Mouse (Mus musculus): ENCODE results near the gene Fmnl3. TPM values are rescaled to one million over a fixed set of nuclear protein-coding genes. Genes with fewer than 3 reads are reported as not detected.

The Fmnl3 gene
- polyA plus RNA-seq, 1 experiment = 13.7 TPM

GRCm38 (mm10) chr15:99403159-99403889 lies 33.0 kb upstream of the Fmnl3 start:
- Histone ChIP-seq H3K4me1 (ENCODE audit: control insufficient read depth, insufficient read depth, low read length) (peaks cover 7% of the 10 kb centered on the region), H3K27ac (ENCODE audit: insufficient read depth, low read length) (no peak overlapping the region), H3K4me3 (ENCODE audit: insufficient read depth, low read length) (no peak overlapping the region)
- TF ChIP-seq CTCF (IDR thresholded peaks at IDR 0.05; ENCODE audit: extremely low read depth, insufficient read depth, low read length) = no peak

- H3K27ac ChIP-seq (ENCODE audit: insufficient read depth, low read length) = no peak overlapping the region
- H3K4me1 ChIP-seq (ENCODE audit: control insufficient read depth, insufficient read depth, low read length) = peaks cover 7% of the 10 kb centered on the region
- TF ChIP-seq CTCF (IDR thresholded peaks at IDR 0.05; ENCODE audit: extremely low read depth, insufficient read depth, low read length) (no peak), POLR2A (IDR thresholded peaks at IDR 0.05; ENCODE audit: extremely low read depth, insufficient read depth, low read length) (no peak)
- no peak overlapping the region for H3K4me3 ChIP-seq (ENCODE audit: insufficient read depth, low read length)
Measured at GRCm38 (mm10) chr15:99400602-99401001, 30.3 kb upstream of the Fmnl3 start.

GRCm38 (mm10) chr15:99399503-99400245 lies 29.4 kb upstream of the Fmnl3 start:
- H3K27ac ChIP-seq (ENCODE audit: insufficient read depth, low read length) = no peak overlapping the region

GRCm38 (mm10) chr15:99397622-99398021 lies 27.3 kb upstream of the Fmnl3 start:
- Histone ChIP-seq H3K4me1 (ENCODE audit: control insufficient read depth, insufficient read depth, low read length) (peaks cover 13% of the 10 kb centered on the region), H3K4me3 (ENCODE audit: insufficient read depth, low read length) (no peak overlapping the region), H3K27ac (ENCODE audit: insufficient read depth, low read length) (no peak overlapping the region)
- no peak for TF ChIP-seq CTCF (IDR thresholded peaks at IDR 0.05; ENCODE audit: extremely low read depth, insufficient read depth, low read length)
- no peak for TF ChIP-seq POLR2A (IDR thresholded peaks at IDR 0.05; ENCODE audit: extremely low read depth, insufficient read depth, low read length)

More at GRCm38 (mm10) chr15:99399503-99400245, 29.4 kb upstream of the Fmnl3 start:
- H3K4me1 ChIP-seq (ENCODE audit: control insufficient read depth, insufficient read depth, low read length) = peaks cover 13% of the 10 kb centered on the region
- no peak for TF ChIP-seq CTCF (IDR thresholded peaks at IDR 0.05; ENCODE audit: extremely low read depth, insufficient read depth, low read length)
- no peak for TF ChIP-seq POLR2A (IDR thresholded peaks at IDR 0.05; ENCODE audit: extremely low read depth, insufficient read depth, low read length)
- no peak overlapping the region for H3K4me3 ChIP-seq (ENCODE audit: insufficient read depth, low read length)

- Histone ChIP-seq H3K4me1 (ENCODE audit: control insufficient read depth, insufficient read depth, low read length) (peaks cover 13% of the 10 kb centered on the region), H3K27ac (ENCODE audit: insufficient read depth, low read length) (no peak overlapping the region), H3K4me3 (ENCODE audit: insufficient read depth, low read length) (no peak overlapping the region)
- TF ChIP-seq POLR2A (IDR thresholded peaks at IDR 0.05; ENCODE audit: extremely low read depth, insufficient read depth, low read length) (no peak), CTCF (IDR thresholded peaks at IDR 0.05; ENCODE audit: extremely low read depth, insufficient read depth, low read length) (no peak)
Measured at GRCm38 (mm10) chr15:99396875-99397274, 26.6 kb upstream of the Fmnl3 start.

- TF ChIP-seq CTCF (IDR thresholded peaks at IDR 0.05; ENCODE audit: extremely low read depth, insufficient read depth, low read length) (no peak), POLR2A (IDR thresholded peaks at IDR 0.05; ENCODE audit: extremely low read depth, insufficient read depth, low read length) (no peak)
- Histone ChIP-seq H3K4me1 (ENCODE audit: control insufficient read depth, insufficient read depth, low read length) (peaks cover 13% of the 10 kb centered on the region), H3K27ac (ENCODE audit: insufficient read depth, low read length) (no peak overlapping the region), H3K4me3 (ENCODE audit: insufficient read depth, low read length) (no peak overlapping the region)
Measured at GRCm38 (mm10) chr15:99396462-99396861, 26.2 kb upstream of the Fmnl3 start.

GRCm38 (mm10) chr15:99393386-99394252 lies 23.3 kb upstream of the Fmnl3 start:
- Histone ChIP-seq H3K4me1 (ENCODE audit: control insufficient read depth, insufficient read depth, low read length) (peaks cover 6% of the 10 kb centered on the region; the same call in 1 of the 2 replicates), H3K27ac (ENCODE audit: insufficient read depth, low read length) (peak overlapping the region; percentile 71), H3K4me3 (ENCODE audit: insufficient read depth, low read length) (peak overlapping the region; percentile 81)
- TF ChIP-seq POLR2A (IDR thresholded peaks at IDR 0.05; ENCODE audit: extremely low read depth, insufficient read depth, low read length) (no peak), CTCF (IDR thresholded peaks at IDR 0.05; ENCODE audit: extremely low read depth, insufficient read depth, low read length) (no peak)

GRCm38 (mm10) chr15:99392486-99393385 lies 22.5 kb upstream of the Fmnl3 start, which contains the start of gene Tmbim6:
Gene Tmbim6 (plus strand): TSS chr15:99392882.
- TF ChIP-seq CTCF (IDR thresholded peaks at IDR 0.05; ENCODE audit: extremely low read depth, insufficient read depth, low read length) = no peak
- peak; percentile 94 for TF ChIP-seq POLR2A (IDR thresholded peaks at IDR 0.05; ENCODE audit: extremely low read depth, insufficient read depth, low read length)
- peak within 1 kb of the TSS; percentile 81 for H3K4me3 ChIP-seq (ENCODE audit: insufficient read depth, low read length)
- peaks cover 6% of the 10 kb centered on the region; the same call in 1 of the 2 replicates for H3K4me1 ChIP-seq (ENCODE audit: control insufficient read depth, insufficient read depth, low read length)
- peak within 1 kb of the TSS; percentile 71 for H3K27ac ChIP-seq (ENCODE audit: insufficient read depth, low read length)

All from cortical plate, adult 2 months (tissue).